Mouse (Mus musculus): Measurements from ENCODE around the gene Nab1. TPM values are rescaled to one million over a fixed set of nuclear protein-coding genes. Genes with fewer than 3 reads are reported as not detected.
"Not testable (repeated sequence)": the region's sequence is repeated elsewhere in the genome, so short reads cannot be mapped to it uniquely, and the experiment has no call there.

Nab1 gene
- polyA plus RNA-seq (2016; fragmentation: Nextera tagmentation; extraction: Ambion mirVana): 8.8 and 11.6 TPM in 2 replicates

GRCm38 (mm10) chr1:52500314-52500981, at the start of gene Nab1:
Nab1 (minus strand) TSS chr1:52500679.
- Histone ChIP-seq H3K4me2 (replicated peaks) (peak within 1 kb of the TSS; percentile 77), H3K9ac (peak within 1 kb of the TSS; percentile 86), H3K27ac (no peak within 1 kb of the TSS), H3K36me3 (no peaks in the 10 kb centered on the region), H3K4me3 (peak within 1 kb of the TSS; percentile 67), H3K4me1 (no peaks in the 10 kb centered on the region), H3K27me3 (replicated peaks) (no peaks in the 10 kb centered on the region), H3K9me3 (no peaks in the 10 kb centered on the region)
- peak; percentile 88 for ATAC-seq (ENCODE audit: low FRiP score, low read depth)
- under 1% methylated on average over 71 of the region's 80 CpGs for WGBS

- no peak overlapping the region for H3K4me3 ChIP-seq
- ATAC-seq (ENCODE audit: low FRiP score, low read depth): no peak
- H3K27ac ChIP-seq: no peak overlapping the region
- peaks cover 5% of the 10 kb centered on the region; the same call in 1 of the 2 replicates for H3K9me3 ChIP-seq
- no peak overlapping the region for H3K4me2 ChIP-seq (replicated peaks)
- no peaks in the 10 kb centered on the region for H3K27me3 ChIP-seq (replicated peaks)
- no peaks in the 10 kb centered on the region for H3K4me1 ChIP-seq
- H3K36me3 ChIP-seq: no peaks in the 10 kb centered on the region
- no peak overlapping the region for H3K9ac ChIP-seq
- WGBS: 87% methylated on average over 5 of the region's 5 CpGs
Measured at GRCm38 (mm10) chr1:52547451-52547850, 47.0 kb upstream of the Nab1 start.

GRCm38 (mm10) chr1:52546796-52547195, 46.3 kb upstream of the Nab1 start:
- Histone ChIP-seq H3K27ac (no peak overlapping the region), H3K36me3 (no peaks in the 10 kb centered on the region), H3K4me2 (replicated peaks) (no peak overlapping the region), H3K9ac (no peak overlapping the region), H3K9me3 (peaks cover 5% of the 10 kb centered on the region; the same call in 1 of the 2 replicates), H3K4me1 (no peaks in the 10 kb centered on the region), H3K4me3 (no peak overlapping the region), H3K27me3 (replicated peaks) (no peaks in the 10 kb centered on the region)
- 92% methylated on average over 3 of the region's 3 CpGs for WGBS
- no peak for ATAC-seq (ENCODE audit: low FRiP score, low read depth)

GRCm38 (mm10) chr1:52540124-52540523, 39.6 kb upstream of the Nab1 start:
- WGBS: 82% methylated on average over 3 of the region's 3 CpGs

GRCm38 (mm10) chr1:52529933-52530332, 29.5 kb upstream of the Nab1 start:
- no peak for ATAC-seq (ENCODE audit: low FRiP score, low read depth)
- H3K9me3 ChIP-seq: no peaks in the 10 kb centered on the region

More at GRCm38 (mm10) chr1:52540124-52540523, 39.6 kb upstream of the Nab1 start:
- not testable (repeated sequence) for H3K9me3 ChIP-seq; H3K4me2 ChIP-seq (replicated peaks); H3K4me1 ChIP-seq; H3K27ac ChIP-seq; ATAC-seq (ENCODE audit: low FRiP score, low read depth); H3K4me3 ChIP-seq; H3K36me3 ChIP-seq; H3K9ac ChIP-seq; H3K27me3 ChIP-seq (replicated peaks)

GRCm38 (mm10) chr1:52527656-52528055, 27.2 kb upstream of the Nab1 start:
- H3K4me1 ChIP-seq: no peaks in the 10 kb centered on the region
- no peaks in the 10 kb centered on the region for H3K27me3 ChIP-seq (replicated peaks)
- H3K9ac ChIP-seq: no peak overlapping the region
- no peaks in the 10 kb centered on the region for H3K36me3 ChIP-seq
- no peak for ATAC-seq (ENCODE audit: low FRiP score, low read depth)
- no peaks in the 10 kb centered on the region for H3K9me3 ChIP-seq
- WGBS: 40% methylated on average over 2 of the region's 2 CpGs
- no peak overlapping the region for H3K4me2 ChIP-seq (replicated peaks)
- H3K27ac ChIP-seq: no peak overlapping the region
- no peak overlapping the region for H3K4me3 ChIP-seq

More at GRCm38 (mm10) chr1:52529933-52530332, 29.5 kb upstream of the Nab1 start:
- H3K4me3 ChIP-seq: no peak overlapping the region
- no peak overlapping the region for H3K4me2 ChIP-seq (replicated peaks)
- no peak overlapping the region for H3K27ac ChIP-seq
- no peak overlapping the region for H3K9ac ChIP-seq
- H3K36me3 ChIP-seq: no peaks in the 10 kb centered on the region
- no peaks in the 10 kb centered on the region for H3K27me3 ChIP-seq (replicated peaks)
- no peaks in the 10 kb centered on the region for H3K4me1 ChIP-seq

GRCm38 (mm10) chr1:52527252-52527651, 26.8 kb upstream of the Nab1 start:
- no peaks in the 10 kb centered on the region for H3K27me3 ChIP-seq (replicated peaks)
- no peak overlapping the region for H3K4me2 ChIP-seq (replicated peaks)
- 57% methylated on average over 2 of the region's 2 CpGs for WGBS
- no peaks in the 10 kb centered on the region for H3K36me3 ChIP-seq
- H3K4me1 ChIP-seq: no peaks in the 10 kb centered on the region
- no peak for ATAC-seq (ENCODE audit: low FRiP score, low read depth)
- no peak overlapping the region for H3K9ac ChIP-seq
- no peaks in the 10 kb centered on the region for H3K9me3 ChIP-seq
- no peak overlapping the region for H3K27ac ChIP-seq
- H3K4me3 ChIP-seq: no peak overlapping the region

- H3K27ac ChIP-seq: no peak overlapping the region
- no peak overlapping the region for H3K4me3 ChIP-seq
- no peak for ATAC-seq (ENCODE audit: low FRiP score, low read depth)
- no peaks in the 10 kb centered on the region for H3K27me3 ChIP-seq (replicated peaks)
- 60% methylated on average over 5 of the region's 5 CpGs for WGBS
- no peak overlapping the region for H3K4me2 ChIP-seq (replicated peaks)
- H3K9ac ChIP-seq: no peak overlapping the region
- no peaks in the 10 kb centered on the region for H3K36me3 ChIP-seq
- H3K4me1 ChIP-seq: no peaks in the 10 kb centered on the region
- H3K9me3 ChIP-seq: no peaks in the 10 kb centered on the region
Measured at GRCm38 (mm10) chr1:52524663-52525062, 24.2 kb upstream of the Nab1 start.

GRCm38 (mm10) chr1:52524150-52524549, 23.7 kb upstream of the Nab1 start:
- WGBS: 31% methylated on average over 7 of the region's 7 CpGs
- ATAC-seq (ENCODE audit: low FRiP score, low read depth): no peak
- Histone ChIP-seq H3K4me3 (no peak overlapping the region), H3K36me3 (no peaks in the 10 kb centered on the region), H3K4me2 (replicated peaks) (no peak overlapping the region), H3K9ac (no peak overlapping the region), H3K4me1 (no peaks in the 10 kb centered on the region), H3K27ac (no peak overlapping the region), H3K9me3 (no peaks in the 10 kb centered on the region), H3K27me3 (replicated peaks) (no peaks in the 10 kb centered on the region)

GRCm38 (mm10) chr1:52521436-52521993, 21.0 kb upstream of the Nab1 start:
- no peaks in the 10 kb centered on the region for H3K36me3 ChIP-seq
- no peak overlapping the region for H3K9ac ChIP-seq
- H3K4me3 ChIP-seq: no peak overlapping the region
- no peak overlapping the region for H3K4me2 ChIP-seq (replicated peaks)
- H3K27ac ChIP-seq: no peak overlapping the region
- no peaks in the 10 kb centered on the region for H3K9me3 ChIP-seq
- H3K4me1 ChIP-seq: no peaks in the 10 kb centered on the region
- 74% methylated on average over 8 of the region's 8 CpGs for WGBS
- no peak for ATAC-seq (ENCODE audit: low FRiP score, low read depth)
- H3K27me3 ChIP-seq (replicated peaks): no peaks in the 10 kb centered on the region

- H3K9me3 ChIP-seq: no peaks in the 10 kb centered on the region
- no peak overlapping the region for H3K27ac ChIP-seq
- no peaks in the 10 kb centered on the region for H3K4me1 ChIP-seq
- H3K36me3 ChIP-seq: no peaks in the 10 kb centered on the region
- H3K9ac ChIP-seq: no peak overlapping the region
- no peak overlapping the region for H3K4me3 ChIP-seq
- no peak for ATAC-seq (ENCODE audit: low FRiP score, low read depth)
- 90% methylated on average over 7 of the region's 7 CpGs for WGBS
- H3K27me3 ChIP-seq (replicated peaks): no peaks in the 10 kb centered on the region
- H3K4me2 ChIP-seq (replicated peaks): no peak overlapping the region
Measured at GRCm38 (mm10) chr1:52520131-52520530, 19.7 kb upstream of the Nab1 start.

GRCm38 (mm10) chr1:52515249-52515648, 14.8 kb upstream of the Nab1 start:
- Histone ChIP-seq H3K27me3 (replicated peaks) (no peaks in the 10 kb centered on the region), H3K36me3 (no peaks in the 10 kb centered on the region), H3K4me3 (no peak overlapping the region), H3K4me2 (replicated peaks) (no peak overlapping the region), H3K27ac (no peak overlapping the region), H3K9ac (no peak overlapping the region), H3K9me3 (no peaks in the 10 kb centered on the region), H3K4me1 (no peaks in the 10 kb centered on the region)
- no peak for ATAC-seq (ENCODE audit: low FRiP score, low read depth)
- 90% methylated on average over 3 of the region's 3 CpGs for WGBS
